Mouse (Mus musculus) lung, embryonic 14.5 days (tissue): ENCODE data around the gene Mllt1. TPM values are rescaled to one million over a fixed set of nuclear protein-coding genes. Genes with fewer than 3 reads are reported as not detected.
A peak's percentile ranks its signal among the peaks of the same experiment; 100 is the strongest.

Experiments
- ATAC-seq: fragments of 200-750 bp; cut with Nextera tagmentation; 2 replicates; pipeline ENCODE4 v1.8.0; 2017; ENCODE audit warnings: mild to moderate bottlenecking, moderate TSS enrichment, moderate library complexity; ENCODE audit not compliant: insufficient read depth
- DNase-seq: peaks from one replicate; pipeline ENCODE4 v3.0.0-alpha.2; 2015
- H3K27ac ChIP-seq: fragments of 300-500 bp; sonication (generic); 2 replicates; pipeline ENCODE4 v1.5.1; 2014; ENCODE audit warnings: low read depth, mild to moderate bottlenecking, moderate library complexity
- H3K27me3 ChIP-seq: fragments of 300-500 bp; sonication (generic); 2 replicates; pipeline ENCODE4 v1.6.1; 2014; ENCODE audit warnings: low read length, control low read depth; ENCODE audit not compliant: insufficient read depth
- H3K36me3 ChIP-seq: fragments of 300-500 bp; sonication (generic); 2 replicates; pipeline ENCODE4 v1.6.1; 2014; ENCODE audit warnings: control low read depth; ENCODE audit not compliant: insufficient read depth
- H3K4me1 ChIP-seq: fragments of 300-500 bp; sonication (generic); 2 replicates; pipeline ENCODE4 v1.6.1; 2014; ENCODE audit warnings: antibody characterized with exemption, control low read depth; ENCODE audit not compliant: insufficient read depth
- H3K4me2 ChIP-seq: fragments of 300-500 bp; sonication (generic); 2 replicates; pipeline ENCODE4 v1.6.1; 2014; ENCODE audit warnings: mild to moderate bottlenecking
- H3K4me3 ChIP-seq: fragments of 300-500 bp; sonication (generic); 2 replicates; pipeline ENCODE4 v1.5.1; 2014; ENCODE audit warnings: low read depth, low read length
- H3K9ac ChIP-seq: fragments of 300-500 bp; sonication (generic); 2 replicates; pipeline ENCODE4 v1.6.1; 2014
- H3K9me3 ChIP-seq: fragments of 300-500 bp; sonication (generic); 2 replicates; pipeline ENCODE4 v1.6.1; 2016; ENCODE audit warnings: low read depth, low read length, control low read depth
- CTCF ChIP-seq: IDR thresholded peaks from 2 replicates; pipeline ENCODE4 v1.5.1; 2016; ENCODE audit warnings: antibody characterized with exemption, low read depth
- WGBS: fragments of 180-500 bp; shearing (Covaris S2); extraction: QIAGEN DNeasy Blood & Tissue Kit; methylation state at CpG from one replicate; pipeline ENCODE4 v1.1.7; 2014; 5-methylcytosine and 5-hydroxymethylcytosine counted together
- polyA plus RNA-seq: library from polyadenylated mRNA; unstranded; fragments of >200 nt; fragmentation: Nextera tagmentation; extraction: Ambion mirVana; gene quantifications from 2 replicates; pipeline ENCODE4 v1.2.1, GENCODE M21; 2014

Mllt1 gene
- polyA plus RNA-seq, 1 experiment from 2014 or later, result 39.3 TPM

GRCm38 (mm10) chr17:56958667-56959066 lies 23.5 kb upstream of the Mllt1 start:
- TF ChIP-seq CTCF, result no peak
- DNase-seq (no peak), ATAC-seq (no peak)
- H3K27me3 ChIP-seq, result no peaks in the 10 kb centered on the region
- no peaks in the 10 kb centered on the region for H3K36me3 ChIP-seq
- H3K9me3 ChIP-seq, result no peaks in the 10 kb centered on the region
- H3K4me1 ChIP-seq, result no peaks in the 10 kb centered on the region
- no peak overlapping the region for H3K9ac ChIP-seq
- no peak overlapping the region for H3K27ac ChIP-seq
- no peak overlapping the region for H3K4me2 ChIP-seq
- H3K4me3 ChIP-seq, result no peak overlapping the region
- 63% methylated on average over 4 of the region's 4 CpGs for WGBS

- Histone ChIP-seq H3K9me3 (no peaks in the 10 kb centered on the region), H3K27me3 (no peaks in the 10 kb centered on the region), H3K9ac (no peak overlapping the region), H3K4me1 (no peaks in the 10 kb centered on the region), H3K4me3 (no peak overlapping the region), H3K36me3 (no peaks in the 10 kb centered on the region), H3K27ac (no peak overlapping the region), H3K4me2 (no peak overlapping the region)
- ATAC-seq (peak; percentile 82), DNase-seq (peak; percentile 33)
- 26% methylated on average over 11 of the region's 11 CpGs for WGBS
- TF ChIP-seq CTCF, result no peak; the same call in 1 of the 2 replicates
Measured at GRCm38 (mm10) chr17:56957763-56958429, 22.7 kb upstream of the Mllt1 start.

- WGBS, result 77% methylated on average over 7 of the region's 7 CpGs
- H3K9me3 ChIP-seq, result no peaks in the 10 kb centered on the region
- H3K27ac ChIP-seq, result no peak overlapping the region
- no peaks in the 10 kb centered on the region for H3K4me1 ChIP-seq
- no peak for ATAC-seq
- H3K27me3 ChIP-seq, result no peaks in the 10 kb centered on the region
- DNase-seq, result no peak
- no peak for TF ChIP-seq CTCF
- H3K36me3 ChIP-seq, result no peaks in the 10 kb centered on the region
- H3K4me2 ChIP-seq, result no peak overlapping the region
- no peak overlapping the region for H3K4me3 ChIP-seq
- H3K9ac ChIP-seq, result no peak overlapping the region
Measured at GRCm38 (mm10) chr17:56954871-56955270, 19.7 kb upstream of the Mllt1 start.

- Histone ChIP-seq H3K4me1 (no peaks in the 10 kb centered on the region), H3K9ac (no peak overlapping the region), H3K27me3 (no peaks in the 10 kb centered on the region), H3K9me3 (no peaks in the 10 kb centered on the region), H3K36me3 (no peaks in the 10 kb centered on the region), H3K4me3 (no peak overlapping the region), H3K27ac (no peak overlapping the region), H3K4me2 (no peak overlapping the region)
- no peak for TF ChIP-seq CTCF
- no peak for DNase-seq
- 44% methylated on average over 1 of the region's 1 CpGs for WGBS
- no peak for ATAC-seq
Measured at GRCm38 (mm10) chr17:56952639-56953038, 17.4 kb upstream of the Mllt1 start.

GRCm38 (mm10) chr17:56950915-56951314 lies 15.7 kb upstream of the Mllt1 start:
- TF ChIP-seq CTCF, result peak; percentile 78
- Histone ChIP-seq H3K4me3 (no peak overlapping the region), H3K4me2 (no peak overlapping the region), H3K9me3 (no peaks in the 10 kb centered on the region), H3K4me1 (no peaks in the 10 kb centered on the region), H3K9ac (no peak overlapping the region), H3K36me3 (no peaks in the 10 kb centered on the region), H3K27me3 (no peaks in the 10 kb centered on the region), H3K27ac (no peak overlapping the region)
- DNase-seq, result peak; percentile 73
- ATAC-seq, result no peak
- 11% methylated on average over 3 of the region's 3 CpGs for WGBS

- no peak for TF ChIP-seq CTCF
- Histone ChIP-seq H3K9me3 (no peaks in the 10 kb centered on the region), H3K4me3 (no peak overlapping the region), H3K4me2 (no peak overlapping the region), H3K27ac (no peak overlapping the region), H3K9ac (no peak overlapping the region), H3K4me1 (peaks cover 3% of the 10 kb centered on the region; the same call in 1 of the 2 replicates), H3K27me3 (no peaks in the 10 kb centered on the region), H3K36me3 (no peaks in the 10 kb centered on the region)
- ATAC-seq (no peak), DNase-seq (no peak)
- WGBS, result 90% methylated on average over 4 of the region's 4 CpGs
Measured at GRCm38 (mm10) chr17:56938751-56939150, 3.5 kb upstream of the Mllt1 start.

- Histone ChIP-seq H3K4me3 (no peak overlapping the region), H3K36me3 (no peaks in the 10 kb centered on the region), H3K9ac (no peak overlapping the region), H3K4me2 (no peak overlapping the region), H3K27ac (no peak overlapping the region), H3K27me3 (no peaks in the 10 kb centered on the region), H3K4me1 (peaks cover 5% of the 10 kb centered on the region; the same call in 1 of the 2 replicates), H3K9me3 (no peaks in the 10 kb centered on the region)
- ATAC-seq (no peak), DNase-seq (no peak)
- no peak for TF ChIP-seq CTCF
- 88% methylated on average over 7 of the region's 7 CpGs for WGBS
Measured at GRCm38 (mm10) chr17:56936731-56937130, 1.5 kb upstream of the Mllt1 start.
